Mouse (Mus musculus) testis, adult 2 months (tissue): ENCODE measurements around the gene Gm1110.

Experiments used
- CTCF ChIP-seq: fragments of 200-500 bp; IDR thresholded peaks from 2 replicates; pipeline ENCODE4 v1.5.1; 2012; ENCODE audit warnings: low read depth, mild to moderate bottlenecking, inconsistent platforms, low read length, moderate library complexity; ENCODE audit not compliant: control insufficient read depth, insufficient read depth, insufficient replicate concordance
- POLR2A ChIP-seq: fragments of 200-500 bp; IDR thresholded peaks from 2 replicates; pipeline ENCODE4 v1.6.1; 2012; ENCODE audit warnings: low read depth, mild to moderate bottlenecking, inconsistent platforms, low read length, moderate library complexity; ENCODE audit not compliant: control insufficient read depth

DNA sequence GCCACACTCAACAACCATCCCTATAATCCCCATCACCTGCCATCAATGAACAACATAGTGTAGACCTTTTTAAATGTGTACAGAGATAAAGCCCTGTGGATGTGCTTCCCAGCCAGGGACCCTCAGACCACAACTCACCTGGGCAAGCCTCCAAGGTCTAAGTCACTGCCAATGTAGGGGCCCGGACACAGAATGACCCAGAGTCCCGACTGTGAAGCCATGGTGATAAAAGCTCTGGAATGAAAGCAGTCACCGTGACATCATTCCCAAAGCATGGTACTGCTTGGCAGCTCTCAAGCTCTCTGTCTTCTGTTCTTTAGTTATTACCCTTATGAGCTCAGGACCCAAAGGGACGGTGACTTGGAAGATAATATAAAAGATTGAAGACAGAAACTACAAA, 9.8 kb downstream of the Gm1110 start:
- TF ChIP-seq CTCF (no peak), POLR2A (no peak)
